Mouse (Mus musculus) erythroblast, embryonic 14.5 days (primary cell): ENCODE measurements at regions not wholly inside any gene's neighbourhood (a gene's known extent, or its start where the extent isn't known, plus 50 kb on each side); places are given as distances from the start of the nearest gene placed in this dataset.

ENCODE experiments used
- H3K27me3 ChIP-seq: 2 replicates; pipeline ENCODE4 v1.6.1; 2012; ENCODE audit warnings: inconsistent platforms; ENCODE audit not compliant: control insufficient read depth
- H3K36me3 ChIP-seq: 2 replicates; pipeline ENCODE4 v1.6.1; 2012; ENCODE audit warnings: mild to moderate bottlenecking, inconsistent platforms; ENCODE audit not compliant: control insufficient read depth
- H3K4me1 ChIP-seq: 2 replicates; pipeline ENCODE4 v1.6.1; 2012; ENCODE audit warnings: inconsistent platforms; ENCODE audit not compliant: control insufficient read depth
- H3K4me3 ChIP-seq: replicated peaks from 2 replicates; pipeline ENCODE3; 2012; ENCODE audit warnings: moderate library complexity, mild to moderate bottlenecking, inconsistent platforms
- H3K9me3 ChIP-seq: 2 replicates; pipeline ENCODE4 v1.6.1; 2012; ENCODE audit warnings: low read length, inconsistent platforms, mixed read lengths; ENCODE audit not compliant: control insufficient read depth
- GATA1 ChIP-seq: IDR thresholded peaks from 2 replicates; pipeline ENCODE4 v1.6.1; 2012; ENCODE audit warnings: low read length, inconsistent platforms, mixed read lengths
- TAL1 ChIP-seq: IDR thresholded peaks from 3 replicates; pipeline ENCODE4 v1.6.1; 2012; ENCODE audit warnings: low read length, inconsistent platforms, mixed read lengths

GRCm38 (mm10) chr11:84604781-84605180, 79.4 kb upstream of the Lhx1 start:
- peaks cover 46% of the 10 kb centered on the region for H3K27me3 ChIP-seq

GRCm38 (mm10) chr11:84599267-84599841, 74.0 kb upstream of the Lhx1 start:
- peaks cover 40% of the 10 kb centered on the region for H3K27me3 ChIP-seq

More at GRCm38 (mm10) chr11:84604781-84605180, 79.4 kb upstream of the Lhx1 start:
- TF ChIP-seq GATA1 = no peak
- no peak for TF ChIP-seq TAL1
- Histone ChIP-seq H3K36me3 (no peaks in the 10 kb centered on the region), H3K4me3 (no peak overlapping the region), H3K9me3 (no peaks in the 10 kb centered on the region), H3K4me1 (no peaks in the 10 kb centered on the region)

GRCm38 (mm10) chr11:84597572-84598295, 72.4 kb upstream of the Lhx1 start:
- Histone ChIP-seq H3K4me3 (no peak overlapping the region), H3K4me1 (peaks cover 27% of the 10 kb centered on the region), H3K9me3 (no peaks in the 10 kb centered on the region), H3K27me3 (peaks cover 36% of the 10 kb centered on the region), H3K36me3 (no peaks in the 10 kb centered on the region)
- no peak for TF ChIP-seq TAL1

More at GRCm38 (mm10) chr11:84599267-84599841, 74.0 kb upstream of the Lhx1 start:
- Histone ChIP-seq H3K4me1 (peaks cover 12% of the 10 kb centered on the region), H3K36me3 (no peaks in the 10 kb centered on the region), H3K9me3 (no peaks in the 10 kb centered on the region), H3K4me3 (no peak overlapping the region)
- TF ChIP-seq GATA1 (no peak), TAL1 (no peak)

GRCm38 (mm10) chr11:84592715-84593339, 67.5 kb upstream of the Lhx1 start:
- Histone ChIP-seq H3K9me3 (no peaks in the 10 kb centered on the region), H3K4me1 (peaks cover 36% of the 10 kb centered on the region), H3K27me3 (peaks cover 22% of the 10 kb centered on the region), H3K4me3 (peak overlapping the region; percentile 2), H3K36me3 (no peaks in the 10 kb centered on the region)
- TF ChIP-seq TAL1 (no peak), GATA1 (no peak)

GRCm38 (mm10) chr11:84587107-84587506, 61.8 kb upstream of the Lhx1 start:
- Histone ChIP-seq H3K4me3 (no peak overlapping the region), H3K4me1 (peaks cover 5% of the 10 kb centered on the region), H3K27me3 (peaks cover 37% of the 10 kb centered on the region), H3K9me3 (no peaks in the 10 kb centered on the region), H3K36me3 (no peaks in the 10 kb centered on the region)
- TF ChIP-seq GATA1 = no peak
- TF ChIP-seq TAL1 = no peak

GRCm38 (mm10) chr11:84585626-84586025, 60.3 kb upstream of the Lhx1 start:
- Histone ChIP-seq H3K27me3 (peaks cover 41% of the 10 kb centered on the region), H3K36me3 (no peaks in the 10 kb centered on the region), H3K4me3 (no peak overlapping the region), H3K9me3 (no peaks in the 10 kb centered on the region), H3K4me1 (peaks cover 2% of the 10 kb centered on the region)
- TF ChIP-seq TAL1 = no peak
- TF ChIP-seq GATA1 = no peak

GRCm38 (mm10) chr11:84578805-84579541, 53.6 kb upstream of the Lhx1 start:
- peaks cover 25% of the 10 kb centered on the region for H3K27me3 ChIP-seq
- H3K36me3 ChIP-seq = no peaks in the 10 kb centered on the region
- TF ChIP-seq GATA1 = no peak
- peaks cover 2% of the 10 kb centered on the region; the same call in 1 of the 2 replicates for H3K4me1 ChIP-seq
- H3K4me3 ChIP-seq = no peak overlapping the region
- no peaks in the 10 kb centered on the region for H3K9me3 ChIP-seq
